Mouse (Mus musculus): Measurements from ENCODE around the gene Ltbp4.

DNA sequence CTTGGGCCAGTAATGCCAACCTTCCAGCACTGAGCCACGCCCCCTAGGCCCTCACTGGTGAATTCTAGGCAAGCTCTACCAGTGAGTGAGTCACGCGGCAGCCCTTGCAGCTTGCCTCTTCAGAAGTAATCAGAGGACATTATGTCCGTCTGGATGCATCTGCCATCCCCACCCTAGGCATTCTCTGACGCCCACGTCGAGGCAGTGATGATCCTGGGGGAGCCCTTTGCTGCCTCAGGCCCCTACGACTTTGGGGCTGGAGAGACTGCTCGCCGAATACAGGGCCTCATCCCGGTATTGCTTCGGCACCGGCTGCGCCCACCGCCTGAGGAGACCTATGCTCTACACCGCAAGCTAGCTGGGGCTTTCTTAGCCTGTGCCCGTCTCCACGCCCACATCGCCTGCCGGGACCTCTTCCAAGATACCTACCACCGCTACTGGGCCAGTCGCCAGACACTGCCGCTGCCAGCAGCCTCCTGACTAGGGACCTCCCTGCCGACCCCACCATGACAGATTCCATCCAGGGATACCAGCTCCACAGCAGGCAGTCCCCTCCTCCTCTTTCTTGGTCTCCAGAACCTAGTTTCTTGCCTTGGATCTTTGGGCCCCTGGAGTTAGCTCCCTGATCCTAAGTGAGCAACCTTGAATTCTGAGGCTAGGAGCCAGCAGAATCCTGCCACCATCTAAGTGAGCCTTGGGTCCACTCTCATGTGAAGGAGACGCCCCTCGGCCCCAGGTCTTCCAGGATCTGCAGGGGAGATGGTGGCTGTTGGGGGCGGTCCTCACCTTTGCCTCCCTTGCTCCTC, 80.2 kb downstream of the Ltbp4 start:
- no peak for TF ChIP-seq CTCF (IDR thresholded peaks at IDR 0.05; ENCODE audit: low read depth)
- no peak for TF ChIP-seq EP300 (IDR thresholded peaks at IDR 0.05; ENCODE audit: low read depth)

All from liver, postnatal 0 days (tissue).